Comparison of ENCODE assay signal across 8 mouse cellular contexts in the genomic region with DNA sequence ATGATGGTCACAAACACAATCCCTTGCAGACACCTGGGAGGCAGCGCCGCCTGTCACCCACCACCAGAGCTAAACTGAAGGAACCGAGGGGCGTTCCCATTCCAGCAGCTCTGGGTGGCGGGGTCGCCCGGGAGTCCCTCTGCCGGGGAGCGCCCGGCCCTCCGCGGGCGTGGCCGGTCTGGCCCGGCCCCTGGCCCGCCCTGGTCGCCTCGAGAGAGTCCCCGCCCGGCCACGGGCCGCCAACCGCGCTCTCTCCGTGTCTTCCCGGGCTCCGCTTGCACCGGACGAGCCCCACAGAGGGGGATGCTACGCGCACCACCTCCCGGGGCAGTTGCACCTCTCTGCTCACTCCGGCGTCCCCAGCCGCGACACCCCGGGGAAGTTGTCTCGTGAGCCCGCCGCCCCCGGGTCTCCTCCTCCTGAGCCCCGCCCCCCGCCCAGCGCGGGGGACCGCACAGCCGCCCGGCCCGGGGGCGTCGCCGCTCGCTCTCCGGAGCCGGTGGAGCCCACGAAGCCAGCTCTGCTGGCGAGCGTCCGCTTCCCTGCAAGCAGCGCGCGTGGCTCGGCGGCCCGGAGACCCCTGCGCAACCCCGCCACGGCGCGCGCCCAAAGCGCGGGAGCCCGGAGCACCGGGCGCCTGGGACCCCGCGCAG. TPM values are rescaled to one million over a fixed set of nuclear protein-coding genes. Genes with fewer than 3 reads are reported as not detected.
A peak's percentile ranks its signal among the peaks of the same experiment; 100 is the strongest.
DNase-seq lines count a peak whose midpoint lies in the region; ATAC-seq and TF ChIP-seq lines count a peak whose summit lies in the region.

A gene (plus strand): TSS at position 564 of the 653 bp plus-strand sequence.

- TF ChIP-seq CTCF in ES-Bruce4 (IDR thresholded peaks at IDR 0.05; ENCODE audit: low read depth, low read length) = no peak

- no peak for TF ChIP-seq EP300 in ES-Bruce4 (IDR thresholded peaks at IDR 0.05; ENCODE audit: insufficient read depth, low read depth, low read length)

- under 1% methylated on average over 70 of the region's 78 CpGs for WGBS in forebrain, embryonic 12.5 days
- WGBS in lung, embryonic 16.5 days = under 1% methylated on average over 49 of the region's 78 CpGs

- no peaks in the 10 kb centered on the region for H3K4me1 ChIP-seq in ES-Bruce4 (ENCODE audit: control insufficient read depth, insufficient read depth, low read length)
- peaks cover 8% of the 10 kb centered on the region for H3K4me1 ChIP-seq in forebrain, embryonic 12.5 days
- H3K4me1 ChIP-seq in lung, embryonic 16.5 days (replicated peaks; ENCODE audit: control insufficient read depth, insufficient read depth, low read length) = peaks cover 20% of the 10 kb centered on the region

- peak; percentile 76 for DNase-seq in adrenal gland, postnatal 14 days
- DNase-seq in heart, postnatal 36 days = peak; percentile 52 to 73
- peak; percentile 44 for DNase-seq in layer of hippocampus, adult 9-11 months
- peak; percentile 44 for DNase-seq in ovary, postnatal 10 days (ENCODE audit: low spot score)
- DNase-seq in adipocyte (ENCODE audit: low spot score) = no peak

- H3K9me3 ChIP-seq in ES-Bruce4 (replicated peaks; ENCODE audit: control insufficient read depth, insufficient read depth, low read length, poor library complexity, severe bottlenecking) = no peaks in the 10 kb centered on the region
- H3K9me3 ChIP-seq in forebrain, embryonic 12.5 days = no peaks in the 10 kb centered on the region
- no peaks in the 10 kb centered on the region for H3K9me3 ChIP-seq in lung, embryonic 16.5 days (ENCODE audit: control insufficient read depth, low read length)

- H3K4me3 ChIP-seq in ES-Bruce4 (ENCODE audit: low read depth, low read length) = peak within 1 kb of the TSS; percentile 94
- peak within 1 kb of the TSS; percentile 71 for H3K4me3 ChIP-seq in forebrain, embryonic 12.5 days (replicated peaks)
- H3K4me3 ChIP-seq in lung, embryonic 16.5 days (ENCODE audit: low read length) = peak within 1 kb of the TSS; percentile 60

- no peak for TF ChIP-seq POLR2A in ES-Bruce4 (IDR thresholded peaks at IDR 0.05; ENCODE audit: insufficient read depth, low read length)

- no peaks in the 10 kb centered on the region for H3K36me3 ChIP-seq in ES-Bruce4 (ENCODE audit: control insufficient read depth, insufficient read depth, low read length, poor library complexity, severe bottlenecking)
- H3K36me3 ChIP-seq in forebrain, embryonic 12.5 days (replicated peaks) = no peaks in the 10 kb centered on the region
- no peaks in the 10 kb centered on the region for H3K36me3 ChIP-seq in lung, embryonic 16.5 days (ENCODE audit: control insufficient read depth, insufficient read depth, low read length)

- H3K27ac ChIP-seq in ES-Bruce4 (ENCODE audit: insufficient read depth, low read length) = no peak within 1 kb of the TSS
- no peak within 1 kb of the TSS for H3K27ac ChIP-seq in forebrain, embryonic 12.5 days
- no peak within 1 kb of the TSS for H3K27ac ChIP-seq in lung, embryonic 16.5 days (ENCODE audit: low read length)

- peak within 1 kb of the TSS; percentile 98 for H3K4me2 ChIP-seq in forebrain, embryonic 12.5 days
- H3K4me2 ChIP-seq in lung, embryonic 16.5 days (ENCODE audit: low read depth, low read length) = peak within 1 kb of the TSS; percentile 85

- H3K9ac ChIP-seq in ES-Bruce4 (ENCODE audit: low read depth, poor library complexity, severe bottlenecking) = peak within 1 kb of the TSS; percentile 82
- peak within 1 kb of the TSS; percentile 69 for H3K9ac ChIP-seq in forebrain, embryonic 12.5 days
- peak within 1 kb of the TSS; percentile 74 for H3K9ac ChIP-seq in lung, embryonic 16.5 days (ENCODE audit: low read length)

- ATAC-seq in forebrain, embryonic 12.5 days (ENCODE audit: low FRiP score) = peak; percentile 83
- ATAC-seq in lung, embryonic 16.5 days (ENCODE audit: low read depth) = peak; percentile 93

- H3K27me3 ChIP-seq in ES-Bruce4 (ENCODE audit: control insufficient read depth, insufficient read depth, low read length, poor library complexity, severe bottlenecking) = peaks cover 10% of the 10 kb centered on the region
- peaks cover 67% of the 10 kb centered on the region for H3K27me3 ChIP-seq in forebrain, embryonic 12.5 days
- peaks cover 7% of the 10 kb centered on the region; the same call in 1 of the 2 replicates for H3K27me3 ChIP-seq in lung, embryonic 16.5 days (ENCODE audit: control insufficient read depth, insufficient read depth, low read depth, low read length)

- intact Hi-C loops in heart, postnatal 36 days (cut with DNase I) = loop anchor here (5.0 kb wide), 1 partner anchor 83 kb away; no protein-coding TSS in a partner anchor

RNA-seq across cellular contexts. Expression of the gene that starts here (rescaled TPM):
- polyA plus RNA-seq in ES-Bruce4 (2011; ENCODE audit: insufficient read depth, insufficient read length, low read depth, missing spikeins) = 2.3 and 2.7 TPM in 2 replicates
- total RNA-seq in adrenal gland, postnatal 14 days (2021) = 23.3 and 28.8 TPM in 2 replicates
- polyA plus RNA-seq in forebrain, embryonic 12.5 days (2016; fragmentation: Nextera tagmentation; extraction: Ambion mirVana) = 4.2 and 4.8 TPM in 2 replicates
- 10 to 100 TPM; 10.2 to 10.3 TPM for total RNA-seq in heart, postnatal 36 days (2021)
- 11.7 and 13.5 TPM in 2 replicates for polyA plus RNA-seq in lung, embryonic 16.5 days (2015; fragmentation: Nextera tagmentation; extraction: Ambion mirVana)
